Mouse (Mus musculus) lung, embryonic 14.5 days (tissue): ENCODE data around the gene Wfdc8. TPM values are rescaled to one million over a fixed set of nuclear protein-coding genes. Genes with fewer than 3 reads are reported as not detected.

Experiments used
- ATAC-seq: fragments of 200-750 bp; cut with Nextera tagmentation; 2 replicates; pipeline ENCODE4 v1.8.0; 2017; ENCODE audit warnings: mild to moderate bottlenecking, moderate TSS enrichment, moderate library complexity; ENCODE audit not compliant: insufficient read depth
- DNase-seq: peaks from one replicate; pipeline ENCODE4 v3.0.0-alpha.2; 2015
- H3K27ac ChIP-seq: fragments of 300-500 bp; sonication (generic); 2 replicates; pipeline ENCODE4 v1.5.1; 2014; ENCODE audit warnings: low read depth, mild to moderate bottlenecking, moderate library complexity
- H3K27me3 ChIP-seq: fragments of 300-500 bp; sonication (generic); 2 replicates; pipeline ENCODE4 v1.6.1; 2014; ENCODE audit warnings: low read length, control low read depth; ENCODE audit not compliant: insufficient read depth
- H3K36me3 ChIP-seq: fragments of 300-500 bp; sonication (generic); 2 replicates; pipeline ENCODE4 v1.6.1; 2014; ENCODE audit warnings: control low read depth; ENCODE audit not compliant: insufficient read depth
- H3K4me1 ChIP-seq: fragments of 300-500 bp; sonication (generic); 2 replicates; pipeline ENCODE4 v1.6.1; 2014; ENCODE audit warnings: antibody characterized with exemption, control low read depth; ENCODE audit not compliant: insufficient read depth
- H3K4me2 ChIP-seq: fragments of 300-500 bp; sonication (generic); 2 replicates; pipeline ENCODE4 v1.6.1; 2014; ENCODE audit warnings: mild to moderate bottlenecking
- H3K4me3 ChIP-seq: fragments of 300-500 bp; sonication (generic); 2 replicates; pipeline ENCODE4 v1.5.1; 2014; ENCODE audit warnings: low read depth, low read length
- H3K9ac ChIP-seq: fragments of 300-500 bp; sonication (generic); 2 replicates; pipeline ENCODE4 v1.6.1; 2014
- H3K9me3 ChIP-seq: fragments of 300-500 bp; sonication (generic); 2 replicates; pipeline ENCODE4 v1.6.1; 2016; ENCODE audit warnings: low read depth, low read length, control low read depth
- CTCF ChIP-seq: IDR thresholded peaks from 2 replicates; pipeline ENCODE4 v1.5.1; 2016; ENCODE audit warnings: antibody characterized with exemption, low read depth
- WGBS: fragments of 180-500 bp; shearing (Covaris S2); extraction: QIAGEN DNeasy Blood & Tissue Kit; methylation state at CpG from one replicate; pipeline ENCODE4 v1.1.7; 2014; 5-methylcytosine and 5-hydroxymethylcytosine counted together
- polyA plus RNA-seq: library from polyadenylated mRNA; unstranded; fragments of >200 nt; fragmentation: Nextera tagmentation; extraction: Ambion mirVana; gene quantifications from 2 replicates; pipeline ENCODE4 v1.2.1, GENCODE M21; 2014

The Wfdc8 gene
- polyA plus RNA-seq, 1 experiment from 2014 or later: not detected

- Histone ChIP-seq H3K9me3 (no peaks in the 10 kb centered on the region), H3K9ac (no peak overlapping the region), H3K27me3 (no peaks in the 10 kb centered on the region), H3K36me3 (no peaks in the 10 kb centered on the region), H3K27ac (no peak overlapping the region), H3K4me3 (no peak overlapping the region), H3K4me2 (no peak overlapping the region), H3K4me1 (no peaks in the 10 kb centered on the region)
- no peak for TF ChIP-seq CTCF
- no peak for DNase-seq
- ATAC-seq: no peak
- WGBS: 24% methylated on average over 10 of the region's 10 CpGs
These were observed 63.2 kb downstream of the Wfdc8 start for GRCm38 (mm10) chr2:164549963-164550894.

GRCm38 (mm10) chr2:164549338-164549737, 64.1 kb downstream of the Wfdc8 start:
- peak; percentile 62 for ATAC-seq
- Histone ChIP-seq H3K36me3 (no peaks in the 10 kb centered on the region), H3K9ac (no peak overlapping the region), H3K27me3 (no peaks in the 10 kb centered on the region), H3K4me3 (no peak overlapping the region), H3K4me2 (no peak overlapping the region), H3K27ac (no peak overlapping the region), H3K9me3 (no peaks in the 10 kb centered on the region), H3K4me1 (peaks cover 4% of the 10 kb centered on the region; the same call in 1 of the 2 replicates)
- 33% methylated on average over 4 of the region's 4 CpGs for WGBS
- no peak for DNase-seq
- no peak for TF ChIP-seq CTCF

Other genes starting within 250 kb of the Wfdc8 start
- 0.73 and 0.86 TPM in 2 replicates for gene Slpi, start 224.5 kb downstream of the Wfdc8 start, polyA plus RNA-seq
- 4.9 and 5.1 TPM in 2 replicates for gene Rbpjl, start 210.5 kb downstream of the Wfdc8 start, polyA plus RNA-seq
- 5.5 and 6.7 TPM in 2 replicates for gene Matn4, start 208.5 kb downstream of the Wfdc8 start, polyA plus RNA-seq
- 101 and 103 TPM in 2 replicates for gene Sdc4, start 169.7 kb downstream of the Wfdc8 start, polyA plus RNA-seq
- 65.6 and 68.7 TPM in 2 replicates for gene Sys1, start 156.7 kb downstream of the Wfdc8 start, polyA plus RNA-seq
- gene Gm20458, start 152.7 kb downstream of the Wfdc8 start, polyA plus RNA-seq: 14.4 and 14.9 TPM in 2 replicates
- gene Trp53tg5, start 139.9 kb downstream of the Wfdc8 start, polyA plus RNA-seq: not detected in 2 replicates
- 4.4 and 5.3 TPM in 2 replicates for gene Dbndd2, start 127.5 kb downstream of the Wfdc8 start, polyA plus RNA-seq
- gene Pigt, start 116.1 kb downstream of the Wfdc8 start, polyA plus RNA-seq: 70.1 and 71.0 TPM in 2 replicates
- gene Wfdc2, start 51.2 kb downstream of the Wfdc8 start, polyA plus RNA-seq: 280 and 282 TPM in 2 replicates
- not detected in 2 replicates for gene Spint3, start 40.2 kb downstream of the Wfdc8 start, polyA plus RNA-seq
- gene Wfdc6a, start 28.2 kb downstream of the Wfdc8 start, polyA plus RNA-seq: 0.65 and 0.95 TPM in 2 replicates
- not detected in 2 replicates for gene Eppin, start 20.0 kb downstream of the Wfdc8 start, polyA plus RNA-seq
- not detected in 2 replicates for gene Wfdc6b, start 104 bp downstream of the Wfdc8 start, polyA plus RNA-seq
- gene Wfdc16, start 25.2 kb upstream of the Wfdc8 start, polyA plus RNA-seq: not detected in 2 replicates
- gene Wfdc10, start 42.4 kb upstream of the Wfdc8 start, polyA plus RNA-seq: not detected in 2 replicates
- gene Wfdc9, start 43.0 kb upstream of the Wfdc8 start, polyA plus RNA-seq: not detected in 2 replicates
- not detected in 2 replicates for gene Wfdc11, start 60.5 kb upstream of the Wfdc8 start, polyA plus RNA-seq
- not detected in 2 replicates for gene Wfdc13, start 71.5 kb upstream of the Wfdc8 start, polyA plus RNA-seq
- gene Spint4, start 84.9 kb upstream of the Wfdc8 start, polyA plus RNA-seq: not detected in 2 replicates
- gene Spint5, start 101.7 kb upstream of the Wfdc8 start, polyA plus RNA-seq: not detected in 2 replicates
- gene Wfdc3, start 132.3 kb upstream of the Wfdc8 start, polyA plus RNA-seq: 1.3 and 1.4 TPM in 2 replicates
- gene Dnttip1, start 132.4 kb upstream of the Wfdc8 start, polyA plus RNA-seq: 74.7 and 77.6 TPM in 2 replicates
- 586 and 619 TPM in 2 replicates for gene Ube2c, start 156.3 kb upstream of the Wfdc8 start, polyA plus RNA-seq
- not detected in 2 replicates for gene Tnnc2, start 166.3 kb upstream of the Wfdc8 start, polyA plus RNA-seq
- 19.1 and 21.3 TPM in 2 replicates for gene Snx21, start 172.2 kb upstream of the Wfdc8 start, polyA plus RNA-seq
- 16.2 and 17.8 TPM in 2 replicates for gene Acot8, start 191.3 kb upstream of the Wfdc8 start, polyA plus RNA-seq
- gene Zswim3, start 191.5 kb upstream of the Wfdc8 start, polyA plus RNA-seq: 6.7 and 7.0 TPM in 2 replicates
- gene Zswim1, start 209.1 kb upstream of the Wfdc8 start, polyA plus RNA-seq: 20.8 and 21.1 TPM in 2 replicates
- gene Spata25, start 214.9 kb upstream of the Wfdc8 start, polyA plus RNA-seq: not detected in 2 replicates
- 114 and 125 TPM in 2 replicates for gene Ctsa, start 219.2 kb upstream of the Wfdc8 start, polyA plus RNA-seq
- 6.3 and 6.6 TPM in 2 replicates for gene Neurl2, start 219.8 kb upstream of the Wfdc8 start, polyA plus RNA-seq
- gene Pltp, start 244.1 kb upstream of the Wfdc8 start, polyA plus RNA-seq: 122 and 126 TPM in 2 replicates